Mouse (Mus musculus) lung, embryonic 14.5 days (tissue): ENCODE measurements at regions not wholly inside any gene's neighbourhood (a gene's known extent, or its start where the extent isn't known, plus 50 kb on each side); places are given as distances from the start of the nearest gene placed in this dataset.

ENCODE experiments used
- ATAC-seq: fragments of 200-750 bp; cut with Nextera tagmentation; 2 replicates; pipeline ENCODE4 v1.8.0; 2017; ENCODE audit warnings: mild to moderate bottlenecking, moderate TSS enrichment, moderate library complexity; ENCODE audit not compliant: insufficient read depth
- DNase-seq: peaks from one replicate; pipeline ENCODE4 v3.0.0-alpha.2; 2015
- H3K27ac ChIP-seq: fragments of 300-500 bp; sonication (generic); 2 replicates; pipeline ENCODE4 v1.5.1; 2014; ENCODE audit warnings: low read depth, mild to moderate bottlenecking, moderate library complexity
- H3K27me3 ChIP-seq: fragments of 300-500 bp; sonication (generic); 2 replicates; pipeline ENCODE4 v1.6.1; 2014; ENCODE audit warnings: low read length, control low read depth; ENCODE audit not compliant: insufficient read depth
- H3K36me3 ChIP-seq: fragments of 300-500 bp; sonication (generic); 2 replicates; pipeline ENCODE4 v1.6.1; 2014; ENCODE audit warnings: control low read depth; ENCODE audit not compliant: insufficient read depth
- H3K4me1 ChIP-seq: fragments of 300-500 bp; sonication (generic); 2 replicates; pipeline ENCODE4 v1.6.1; 2014; ENCODE audit warnings: antibody characterized with exemption, control low read depth; ENCODE audit not compliant: insufficient read depth
- H3K4me2 ChIP-seq: fragments of 300-500 bp; sonication (generic); 2 replicates; pipeline ENCODE4 v1.6.1; 2014; ENCODE audit warnings: mild to moderate bottlenecking
- H3K4me3 ChIP-seq: fragments of 300-500 bp; sonication (generic); 2 replicates; pipeline ENCODE4 v1.5.1; 2014; ENCODE audit warnings: low read depth, low read length
- H3K9ac ChIP-seq: fragments of 300-500 bp; sonication (generic); 2 replicates; pipeline ENCODE4 v1.6.1; 2014
- H3K9me3 ChIP-seq: fragments of 300-500 bp; sonication (generic); 2 replicates; pipeline ENCODE4 v1.6.1; 2016; ENCODE audit warnings: low read depth, low read length, control low read depth
- CTCF ChIP-seq: IDR thresholded peaks from 2 replicates; pipeline ENCODE4 v1.5.1; 2016; ENCODE audit warnings: antibody characterized with exemption, low read depth
- WGBS: fragments of 180-500 bp; shearing (Covaris S2); extraction: QIAGEN DNeasy Blood & Tissue Kit; methylation state at CpG from one replicate; pipeline ENCODE4 v1.1.7; 2014; 5-methylcytosine and 5-hydroxymethylcytosine counted together

DNA sequence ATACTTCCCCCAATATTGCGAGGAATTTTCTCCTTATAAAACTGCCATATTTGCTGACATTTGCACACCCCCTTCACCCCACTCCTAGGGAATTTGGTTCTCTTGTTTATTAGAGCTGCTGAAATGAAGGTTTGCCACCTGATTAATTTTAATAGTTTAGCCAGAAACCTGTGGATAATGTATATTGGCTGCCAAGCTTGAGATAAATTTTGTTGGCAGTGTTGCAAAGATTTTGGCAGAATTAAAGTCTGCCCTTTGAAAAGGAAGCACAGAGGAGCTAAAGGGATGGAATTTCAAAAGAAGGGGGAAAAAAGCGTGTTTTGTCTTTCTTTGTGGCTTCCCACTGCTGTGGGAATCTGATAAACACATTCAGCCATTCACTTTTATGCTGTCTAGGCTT lies 354.6 kb upstream of the Car10 start:
- H3K9ac ChIP-seq: no peak overlapping the region
- H3K27ac ChIP-seq: no peak overlapping the region
- H3K36me3 ChIP-seq: no peaks in the 10 kb centered on the region
- no peak for TF ChIP-seq CTCF
- DNase-seq (peak; percentile 42), ATAC-seq (no peak)
- H3K4me2 ChIP-seq: no peak overlapping the region
- H3K27me3 ChIP-seq: no peaks in the 10 kb centered on the region
- no peaks in the 10 kb centered on the region for H3K4me1 ChIP-seq
- WGBS: 40% methylated on average over 2 of the region's 2 CpGs
- no peak overlapping the region for H3K4me3 ChIP-seq
- no peaks in the 10 kb centered on the region for H3K9me3 ChIP-seq

DNA sequence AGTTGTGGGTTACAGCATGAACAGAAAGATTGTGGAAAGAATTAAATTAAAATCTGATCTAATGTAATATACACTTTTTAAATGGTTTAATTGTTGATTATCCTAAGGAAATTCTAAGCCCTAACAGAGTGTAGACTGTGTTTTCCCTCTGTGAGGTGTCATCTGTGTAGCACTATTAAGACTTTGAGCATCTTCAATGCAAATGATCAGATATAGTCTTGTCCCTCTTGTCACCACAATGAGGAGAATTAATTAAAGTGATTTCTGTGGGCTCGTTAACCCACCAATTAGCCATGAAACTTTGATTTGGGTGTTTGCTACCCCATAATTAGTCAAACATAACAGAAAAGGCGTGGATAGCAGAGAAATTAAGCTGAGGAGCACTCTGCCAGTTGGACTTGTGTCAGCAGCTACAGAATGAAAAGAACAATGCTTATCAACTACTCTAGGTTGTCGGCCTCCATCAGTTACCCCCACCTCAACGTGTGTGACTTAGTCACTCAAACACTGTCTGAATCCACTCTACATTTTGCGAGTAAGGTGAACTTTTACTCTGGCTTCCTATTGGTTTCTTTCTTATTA lies 339.4 kb upstream of the Car10 start:
- Histone ChIP-seq H3K9me3 (no peaks in the 10 kb centered on the region), H3K4me1 (no peaks in the 10 kb centered on the region), H3K27me3 (no peaks in the 10 kb centered on the region), H3K27ac (no peak overlapping the region), H3K9ac (no peak overlapping the region), H3K36me3 (no peaks in the 10 kb centered on the region), H3K4me3 (no peak overlapping the region), H3K4me2 (no peak overlapping the region)
- WGBS: 65% methylated on average over 5 of the region's 5 CpGs
- ATAC-seq: no peak
- DNase-seq: no peak
- TF ChIP-seq CTCF: no peak

DNA sequence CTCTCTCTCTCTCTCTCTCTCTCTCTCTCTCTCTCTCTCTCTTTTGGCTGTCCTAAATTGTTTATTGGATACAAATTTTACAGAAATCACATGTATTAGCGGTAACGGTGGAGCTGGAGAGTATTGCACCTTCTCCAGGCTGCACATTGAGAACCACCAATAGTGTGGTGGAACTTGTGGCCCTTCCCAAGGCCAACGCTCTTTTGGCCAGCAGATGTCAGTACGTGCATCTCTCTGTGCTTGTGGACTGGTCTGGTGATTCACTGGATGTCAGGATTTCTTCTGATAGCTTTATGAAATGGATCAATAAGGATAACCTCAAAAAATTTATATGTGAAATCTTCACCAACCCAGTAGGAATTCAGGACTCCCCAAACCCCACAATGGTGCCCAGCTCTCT lies 327.9 kb upstream of the Car10 start:
- ATAC-seq (no peak), DNase-seq (no peak)
- Histone ChIP-seq H3K9me3 (no peaks in the 10 kb centered on the region), H3K4me1 (no peaks in the 10 kb centered on the region), H3K27ac (no peak overlapping the region), H3K9ac (no peak overlapping the region), H3K4me3 (no peak overlapping the region), H3K27me3 (no peaks in the 10 kb centered on the region), H3K36me3 (no peaks in the 10 kb centered on the region), H3K4me2 (no peak overlapping the region)
- no peak for TF ChIP-seq CTCF
- WGBS: 84% methylated on average over 4 of the region's 4 CpGs

DNA sequence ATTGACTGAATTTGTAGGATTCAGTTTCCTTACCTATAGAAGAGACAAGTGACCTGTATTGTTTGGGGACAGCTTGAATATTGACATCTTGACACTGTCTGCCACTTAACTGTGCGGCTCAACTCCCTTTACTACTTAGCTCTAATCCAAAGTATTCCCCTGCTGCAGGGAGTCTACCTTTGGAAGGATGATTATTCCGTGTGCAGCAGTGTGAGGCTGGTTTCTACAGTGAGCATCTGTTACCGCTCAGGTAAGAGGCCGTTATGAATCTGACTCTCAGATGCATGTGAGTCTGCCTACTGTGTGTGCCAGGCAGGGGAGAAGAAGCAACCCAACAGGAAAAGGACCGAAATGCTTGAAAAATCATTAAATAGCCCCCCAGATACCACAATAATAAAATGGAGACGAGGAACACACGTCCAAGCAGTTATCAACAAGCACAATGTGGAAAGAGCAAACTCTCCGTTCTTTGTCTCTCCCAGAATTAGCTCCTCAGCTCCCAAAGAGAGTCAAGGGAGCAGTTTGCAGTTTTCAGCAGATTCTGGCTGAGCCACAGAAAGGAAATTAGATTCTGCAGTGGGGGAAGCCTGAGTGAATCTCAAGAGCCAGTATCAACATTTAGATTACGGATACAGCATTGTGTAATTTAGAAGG lies 324.8 kb upstream of the Car10 start:
- WGBS: 53% methylated on average over 9 of the region's 9 CpGs
- Histone ChIP-seq H3K4me1 (no peaks in the 10 kb centered on the region), H3K36me3 (no peaks in the 10 kb centered on the region), H3K9me3 (no peaks in the 10 kb centered on the region), H3K9ac (no peak overlapping the region), H3K4me3 (no peak overlapping the region), H3K27ac (no peak overlapping the region), H3K4me2 (0 out of 2 replicates have a peak overlapping the region, but pooled peaks have one; percentile 12), H3K27me3 (no peaks in the 10 kb centered on the region)
- DNase-seq: no peak
- TF ChIP-seq CTCF: no peak
- peak; percentile 24; the same call in 1 of the 2 replicates for ATAC-seq

DNA sequence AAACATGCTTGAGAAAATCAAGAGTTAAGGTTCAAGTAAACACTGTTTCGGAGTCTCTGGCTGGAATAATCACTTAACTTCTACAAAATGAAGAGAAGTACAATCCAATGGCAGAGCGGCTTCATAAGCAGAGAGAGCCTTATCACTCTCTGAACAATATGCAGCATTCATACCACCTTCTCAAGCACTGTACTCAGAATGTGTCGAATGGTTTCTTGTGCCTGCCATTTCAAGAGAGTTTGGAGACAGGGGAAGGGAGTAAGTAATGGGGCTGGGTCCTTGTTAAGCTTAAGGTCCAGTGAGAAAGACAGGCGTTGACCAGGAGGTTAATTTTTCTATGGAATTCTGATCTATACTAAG lies 324.3 kb upstream of the Car10 start:
- Histone ChIP-seq H3K27me3 (no peaks in the 10 kb centered on the region), H3K9ac (no peak overlapping the region), H3K9me3 (no peaks in the 10 kb centered on the region), H3K36me3 (no peaks in the 10 kb centered on the region), H3K4me2 (no peak overlapping the region), H3K27ac (no peak overlapping the region), H3K4me3 (no peak overlapping the region), H3K4me1 (no peaks in the 10 kb centered on the region)
- DNase-seq (peak; percentile 11), ATAC-seq (peak; percentile 54)
- 45% methylated on average over 4 of the region's 4 CpGs for WGBS
- no peak for TF ChIP-seq CTCF

DNA sequence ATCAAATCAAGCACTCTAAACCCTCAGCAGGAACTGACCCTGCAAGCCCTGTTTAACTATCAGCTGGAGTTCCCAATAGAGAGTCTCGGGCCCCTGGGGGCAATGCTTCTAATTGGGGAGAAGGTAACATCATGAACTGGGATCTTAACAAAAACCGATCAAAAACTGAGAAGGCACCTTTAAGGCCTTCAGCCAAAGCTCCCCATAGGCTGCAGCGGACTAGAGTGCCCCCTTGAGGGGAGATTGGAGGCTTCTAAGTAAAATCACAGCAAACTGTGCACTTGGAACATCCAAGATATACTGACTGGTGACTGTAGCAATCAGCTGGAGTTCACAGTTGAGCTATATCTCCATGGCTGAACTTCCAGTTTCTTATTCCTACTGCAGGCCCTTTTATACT lies 323.0 kb upstream of the Car10 start:
- Histone ChIP-seq H3K27me3 (no peaks in the 10 kb centered on the region), H3K4me1 (no peaks in the 10 kb centered on the region), H3K9ac (no peak overlapping the region), H3K4me2 (no peak overlapping the region), H3K4me3 (no peak overlapping the region), H3K9me3 (no peaks in the 10 kb centered on the region), H3K36me3 (no peaks in the 10 kb centered on the region), H3K27ac (no peak overlapping the region)
- DNase-seq (peak; percentile 53), ATAC-seq (no peak)
- peak; percentile 40; the same call in 1 of the 2 replicates for TF ChIP-seq CTCF
- 21% methylated on average over 3 of the region's 3 CpGs for WGBS

DNA sequence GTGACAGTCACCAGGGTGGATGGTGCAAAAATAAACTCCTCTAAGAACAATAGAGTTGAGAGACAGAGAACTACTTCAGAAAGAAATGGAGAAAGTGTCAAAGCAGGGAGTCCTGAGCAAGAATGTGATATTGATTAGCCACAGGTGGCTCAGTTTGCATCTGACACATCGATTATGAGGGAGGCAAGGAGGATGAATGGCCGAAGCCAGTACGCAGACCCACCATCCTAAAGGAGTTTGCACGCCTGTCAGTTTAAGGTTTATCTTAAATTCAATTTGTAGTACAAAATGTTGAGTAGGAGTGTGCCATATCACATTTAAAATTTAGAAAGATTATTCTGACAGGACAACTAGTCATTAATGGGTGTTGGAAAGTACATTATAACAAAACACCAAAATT lies 298.6 kb upstream of the Car10 start:
- Histone ChIP-seq H3K9ac (no peak overlapping the region), H3K4me3 (no peak overlapping the region), H3K27me3 (no peaks in the 10 kb centered on the region), H3K27ac (no peak overlapping the region), H3K36me3 (no peaks in the 10 kb centered on the region), H3K9me3 (no peaks in the 10 kb centered on the region), H3K4me1 (no peaks in the 10 kb centered on the region), H3K4me2 (no peak overlapping the region)
- 79% methylated on average over 4 of the region's 4 CpGs for WGBS
- ATAC-seq (no peak), DNase-seq (no peak)
- no peak for TF ChIP-seq CTCF
